Mouse (Mus musculus): ENCODE data around the gene Ercc4.

DNA sequence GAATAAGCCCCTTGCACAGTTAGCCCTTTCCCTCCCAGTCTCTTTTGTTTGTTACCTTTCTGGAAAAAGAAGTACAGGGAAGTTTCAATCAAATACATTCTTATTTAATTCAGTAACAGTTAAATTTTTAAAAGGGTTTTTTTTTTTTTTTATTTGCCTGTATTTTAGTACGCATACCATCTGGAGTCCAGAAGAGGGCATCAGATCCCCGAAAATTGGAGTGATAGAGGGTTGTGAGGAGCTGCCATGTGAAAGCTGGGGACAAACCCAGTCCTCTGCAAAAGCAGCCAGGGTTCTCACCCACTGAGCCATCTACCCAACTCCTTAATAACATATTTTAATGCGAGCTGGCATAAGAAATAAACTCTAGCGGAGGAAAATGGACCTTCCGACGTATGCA is 29.3 kb upstream of the Ercc4 start:
- TF ChIP-seq CTCF (IDR thresholded peaks at IDR 0.05; ENCODE audit: low read depth, low read length) (no peak), POLR2A (IDR thresholded peaks at IDR 0.05; ENCODE audit: extremely low read depth, insufficient read depth, low read length) (no peak)

All from liver, adult 2 months (tissue).